Mouse (Mus musculus) lung, postnatal 0 days (tissue): ENCODE measurements around the gene A030014E15Rik.
"Not testable (repeated sequence)": the region's sequence is repeated elsewhere in the genome, so short reads cannot be mapped to it uniquely, and the experiment has no call there.

Experiments
- CTCF ChIP-seq: IDR thresholded peaks from 2 replicates; pipeline ENCODE4 v1.5.1; 2016; ENCODE audit warnings: antibody characterized with exemption, mild to moderate bottlenecking
- EP300 ChIP-seq: IDR thresholded peaks from 2 replicates; pipeline ENCODE4 v1.6.1; 2016; ENCODE audit warnings: antibody characterized with exemption, mild to moderate bottlenecking, control low read depth

- TF ChIP-seq CTCF, EP300: not testable (repeated sequence)
These were observed 6.6 kb downstream of the A030014E15Rik start, which contains the start of gene Gm6217 for GRCm38 (mm10) chr1:82931326-82931725.
